Mouse (Mus musculus): ENCODE data around the gene Dguok. TPM values are rescaled to one million over a fixed set of nuclear protein-coding genes. Genes with fewer than 3 reads are reported as not detected.

Dguok gene
- polyA plus RNA-seq, 1 experiment from 2014 or later = 71.9 TPM

DNA sequence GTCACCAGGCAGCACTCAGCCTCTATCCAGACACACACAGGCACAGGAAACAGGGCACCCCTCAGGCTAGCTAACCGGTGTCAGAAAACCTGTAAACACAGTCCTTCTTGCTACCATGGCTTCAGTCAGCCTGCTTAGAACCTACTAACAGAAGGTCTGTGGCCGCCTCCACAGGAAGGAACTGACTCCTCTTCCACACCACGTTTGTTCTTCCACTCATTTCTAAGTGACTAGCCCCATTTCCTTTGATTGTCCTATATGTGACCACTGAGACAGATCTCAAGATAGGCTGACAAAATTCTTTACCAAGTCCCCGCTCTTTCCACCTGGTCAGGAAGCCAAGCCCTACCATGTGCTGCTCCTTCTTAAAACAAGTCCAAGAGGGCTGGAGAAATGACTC lies 57.9 kb downstream of the Dguok start:
- no peak for ATAC-seq
- Histone ChIP-seq H3K4me1 (replicated peaks) (peaks cover 90% of the 10 kb centered on the region), H3K36me3 (peaks cover 26% of the 10 kb centered on the region; the same call in 1 of the 2 replicates), H3K27ac (no peak overlapping the region), H3K4me3 (replicated peaks) (no peak overlapping the region), H3K4me2 (replicated peaks) (no peak overlapping the region), H3K9me3 (no peaks in the 10 kb centered on the region), H3K27me3 (no peaks in the 10 kb centered on the region), H3K9ac (replicated peaks) (no peak overlapping the region)
- WGBS = 89% methylated on average over 4 of the region's 4 CpGs

DNA sequence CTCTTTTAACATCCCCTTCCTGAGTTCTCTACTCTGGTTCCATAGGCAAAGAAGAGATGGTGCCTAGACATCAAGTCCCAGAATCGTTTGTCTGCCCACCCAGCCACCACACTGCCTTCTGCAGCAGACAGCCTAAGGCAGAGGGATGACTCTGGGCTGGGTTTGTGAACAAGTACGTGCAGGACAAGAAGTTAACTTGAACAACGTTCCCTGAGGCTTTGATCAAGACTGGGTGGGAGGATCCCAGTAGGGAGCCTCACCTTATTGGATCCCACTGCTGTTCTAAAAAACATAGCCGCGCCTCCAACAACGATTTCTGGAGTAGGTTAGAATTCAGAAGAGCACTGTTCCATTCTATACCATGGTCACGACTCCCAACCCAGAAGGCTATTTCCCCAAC lies 59.7 kb downstream of the Dguok start:
- Histone ChIP-seq H3K9me3 (no peaks in the 10 kb centered on the region), H3K4me2 (replicated peaks) (no peak overlapping the region), H3K27me3 (no peaks in the 10 kb centered on the region), H3K4me1 (replicated peaks) (peaks cover 91% of the 10 kb centered on the region), H3K9ac (replicated peaks) (no peak overlapping the region), H3K4me3 (replicated peaks) (no peak overlapping the region), H3K27ac (no peak overlapping the region), H3K36me3 (peaks cover 26% of the 10 kb centered on the region; the same call in 1 of the 2 replicates)
- no peak for ATAC-seq
- WGBS = 83% methylated on average over 7 of the region's 7 CpGs

DNA sequence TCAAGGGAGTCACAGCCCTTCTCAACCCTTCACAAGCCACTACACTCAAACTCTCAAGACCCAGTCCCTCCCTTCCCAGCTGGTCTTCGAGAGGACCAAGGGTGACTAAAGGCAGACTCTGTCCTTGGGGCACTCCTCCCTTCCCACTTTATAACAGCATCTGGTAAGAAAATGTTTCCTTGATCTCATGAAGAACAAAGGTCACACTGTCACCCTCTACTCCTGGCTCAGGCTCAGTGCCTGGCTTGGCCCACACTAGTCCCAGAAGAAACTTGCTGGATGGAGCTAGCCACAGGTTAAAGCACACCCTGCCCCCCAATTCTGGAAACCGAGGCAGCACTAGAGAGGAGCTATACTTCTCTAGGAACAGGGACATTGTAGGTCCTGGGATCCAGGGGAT lies 61.0 kb downstream of the Dguok start:
- Histone ChIP-seq H3K36me3 (peaks cover 26% of the 10 kb centered on the region; the same call in 1 of the 2 replicates), H3K4me1 (replicated peaks) (peaks cover 84% of the 10 kb centered on the region), H3K9me3 (no peaks in the 10 kb centered on the region), H3K4me3 (replicated peaks) (no peak overlapping the region), H3K27me3 (no peaks in the 10 kb centered on the region), H3K27ac (no peak overlapping the region), H3K4me2 (replicated peaks) (no peak overlapping the region), H3K9ac (replicated peaks) (no peak overlapping the region)
- no peak for ATAC-seq
- 88% methylated on average over 2 of the region's 2 CpGs for WGBS

DNA sequence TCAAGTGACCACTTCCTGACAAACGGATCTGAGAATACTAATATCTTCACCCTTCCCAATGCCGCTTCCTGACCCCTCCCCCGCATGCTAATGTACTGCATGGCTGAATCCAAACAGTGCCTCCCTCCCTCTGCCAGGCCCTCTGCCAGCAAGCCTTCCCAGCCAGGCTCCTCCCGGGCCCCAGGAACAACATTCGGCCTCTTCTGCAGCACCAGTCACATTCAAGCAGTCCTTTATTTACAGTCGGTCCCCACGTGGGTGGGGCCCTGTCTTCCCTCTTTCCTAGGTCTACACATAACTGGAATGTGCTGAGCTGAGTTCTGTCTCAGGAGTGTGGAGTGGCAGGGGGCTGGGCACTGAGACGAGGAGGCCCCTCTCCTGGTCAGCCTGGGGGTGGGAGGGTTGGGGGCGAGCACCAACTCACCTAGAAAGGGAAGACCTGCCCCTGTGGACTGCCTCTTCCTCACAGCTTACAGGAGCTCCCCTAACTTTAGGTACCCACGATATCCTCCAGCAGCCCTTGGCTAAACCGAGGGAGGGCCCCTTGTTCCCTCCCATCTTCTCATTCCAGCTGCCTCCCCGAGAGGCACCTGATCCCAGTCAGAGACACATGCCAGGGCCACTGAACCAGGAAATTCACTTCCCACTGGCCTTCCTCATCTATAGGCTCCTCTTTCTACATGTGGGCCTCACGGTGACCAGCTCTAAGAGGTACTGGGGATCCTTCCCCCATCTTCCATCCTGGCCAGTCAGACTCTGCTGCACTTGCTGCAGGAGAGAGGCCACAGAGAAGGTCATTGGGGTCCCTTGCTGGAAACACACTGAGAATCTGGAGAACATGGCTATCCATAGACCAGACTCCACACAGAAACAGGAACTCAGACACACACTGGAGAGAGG lies 63.1 kb downstream of the Dguok start:
- H3K4me1 ChIP-seq (replicated peaks) = peaks cover 82% of the 10 kb centered on the region
- no peaks in the 10 kb centered on the region for H3K27me3 ChIP-seq
- 8% methylated on average over 13 of the region's 13 CpGs for WGBS
- H3K4me3 ChIP-seq (replicated peaks) = no peak overlapping the region
- H3K27ac ChIP-seq = peak overlapping the region; percentile 99
- H3K9me3 ChIP-seq = no peaks in the 10 kb centered on the region
- peak overlapping the region; percentile 81 for H3K4me2 ChIP-seq (replicated peaks)
- H3K36me3 ChIP-seq = peaks cover 24% of the 10 kb centered on the region; the same call in 1 of the 2 replicates
- peak; percentile 15 for ATAC-seq
- H3K9ac ChIP-seq (replicated peaks) = peak overlapping the region; percentile 33

DNA sequence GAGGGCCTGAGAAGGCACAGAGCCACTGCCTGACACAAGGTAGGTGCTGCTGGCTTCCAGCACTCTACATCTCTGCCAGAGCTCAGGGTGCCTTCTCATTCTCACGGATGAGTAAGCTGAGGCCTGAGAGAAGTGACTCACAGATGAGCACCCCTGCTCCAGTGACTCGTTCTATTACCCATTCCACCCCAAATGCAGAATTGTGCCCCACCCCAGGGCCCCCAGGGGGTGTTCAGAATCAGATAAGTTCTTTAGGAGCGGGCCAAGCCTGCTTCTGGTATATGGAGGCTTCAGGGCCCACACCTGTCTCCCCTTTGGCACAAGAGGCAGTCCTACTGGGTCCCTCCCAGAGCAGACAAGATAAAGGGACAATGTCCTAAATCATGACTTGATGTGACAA lies 64.1 kb downstream of the Dguok start:
- Histone ChIP-seq H3K4me3 (replicated peaks) (peak overlapping the region; percentile 77; the same call in 1 of the 2 replicates), H3K27me3 (no peaks in the 10 kb centered on the region), H3K4me2 (replicated peaks) (peak overlapping the region; percentile 81), H3K36me3 (peaks cover 18% of the 10 kb centered on the region; the same call in 1 of the 2 replicates), H3K4me1 (replicated peaks) (peaks cover 87% of the 10 kb centered on the region), H3K9me3 (no peaks in the 10 kb centered on the region), H3K27ac (peak overlapping the region; percentile 99), H3K9ac (replicated peaks) (peak overlapping the region; percentile 95)
- 36% methylated on average over 3 of the region's 3 CpGs for WGBS
- ATAC-seq = no peak

DNA sequence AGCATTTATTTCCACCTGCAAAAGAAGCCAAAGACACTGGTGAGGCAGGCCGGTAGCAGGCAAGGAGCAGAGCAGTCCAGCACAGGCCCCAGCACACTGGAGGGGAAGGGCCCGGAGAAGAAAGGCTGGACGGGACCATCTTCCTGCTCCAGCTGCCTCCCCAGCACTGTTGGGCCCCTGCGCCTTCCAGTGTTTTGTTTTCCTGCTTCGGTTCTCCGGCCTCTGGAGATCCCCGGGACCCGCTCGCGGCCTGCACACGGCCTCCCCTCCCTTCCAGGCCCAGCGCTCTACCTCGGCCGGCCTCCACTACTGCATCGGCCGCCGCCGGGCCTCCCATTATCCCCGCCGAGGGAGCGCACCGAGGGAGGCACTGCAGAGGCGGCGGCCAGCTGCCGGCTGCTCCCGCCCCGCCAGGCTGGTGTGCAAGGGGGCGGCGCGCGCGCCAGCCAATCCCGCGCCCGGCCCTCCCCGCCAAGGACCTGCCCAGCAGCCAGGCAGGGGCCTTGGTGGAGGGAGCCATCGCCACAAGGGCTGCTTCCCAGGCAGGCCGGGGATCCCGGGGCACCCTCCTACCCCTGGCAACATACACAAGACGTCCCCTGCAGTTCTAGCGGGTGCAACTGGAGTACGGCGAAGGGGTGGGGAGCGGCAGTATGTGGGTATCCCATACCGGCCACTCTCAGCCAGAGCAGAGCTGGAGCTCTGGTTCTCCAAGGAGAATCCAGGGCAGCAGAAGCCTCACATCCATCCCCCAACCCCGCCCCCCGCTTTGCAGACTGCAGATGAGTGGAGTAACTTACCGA lies 65.3 kb downstream of the Dguok start:
- Histone ChIP-seq H3K9me3 (no peaks in the 10 kb centered on the region), H3K9ac (replicated peaks) (peak overlapping the region; percentile 95), H3K4me3 (replicated peaks) (peak overlapping the region; percentile 77), H3K36me3 (peaks cover 13% of the 10 kb centered on the region; the same call in 1 of the 2 replicates), H3K27me3 (no peaks in the 10 kb centered on the region), H3K27ac (peak overlapping the region; percentile 99), H3K4me2 (replicated peaks) (peak overlapping the region; percentile 81), H3K4me1 (replicated peaks) (peaks cover 91% of the 10 kb centered on the region)
- ATAC-seq = peak; percentile 91
- WGBS = 0% methylated on average over 46 of the region's 48 CpGs

DNA sequence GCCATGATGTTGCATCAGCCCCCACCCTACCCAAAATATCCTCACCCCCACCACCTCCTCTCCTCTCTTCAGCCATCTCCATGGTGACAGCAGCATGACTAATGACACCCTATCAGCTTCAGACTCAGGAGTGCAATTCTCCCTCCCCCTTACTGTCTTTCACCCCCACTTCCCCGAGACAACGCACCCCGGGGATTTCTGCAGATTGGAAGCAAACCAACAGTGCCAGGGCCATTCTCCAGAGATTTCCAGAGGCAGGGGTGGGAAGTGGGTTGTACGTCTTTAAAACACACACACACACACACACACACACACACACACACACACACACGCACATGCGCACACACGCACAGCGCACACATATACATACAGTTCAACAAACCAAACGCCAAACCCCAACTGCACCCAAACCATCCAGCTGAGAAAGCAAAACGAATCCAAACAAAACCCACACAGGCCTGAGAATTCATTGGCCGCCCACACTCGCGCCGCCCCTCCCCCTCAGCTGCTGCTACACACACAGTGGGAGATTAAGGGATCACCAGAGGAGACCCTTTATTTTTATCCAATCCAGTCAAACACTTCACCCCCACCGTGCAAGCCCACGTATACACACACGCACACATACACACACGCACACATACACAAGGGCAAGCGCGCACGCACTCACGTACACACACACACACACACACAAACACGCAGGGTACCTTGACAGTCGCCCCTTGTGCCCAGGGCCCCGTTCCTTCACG lies 66.1 kb downstream of the Dguok start:
- Histone ChIP-seq H3K9ac (replicated peaks) (peak overlapping the region; percentile 95), H3K36me3 (peaks cover 6% of the 10 kb centered on the region; the same call in 1 of the 2 replicates), H3K9me3 (no peaks in the 10 kb centered on the region), H3K27me3 (no peaks in the 10 kb centered on the region), H3K27ac (peak overlapping the region; percentile 99), H3K4me2 (replicated peaks) (peak overlapping the region; percentile 81), H3K4me1 (replicated peaks) (peaks cover 91% of the 10 kb centered on the region), H3K4me3 (replicated peaks) (peak overlapping the region; percentile 77)
- ATAC-seq = peak; percentile 59
- 1% methylated on average over 26 of the region's 26 CpGs for WGBS

DNA sequence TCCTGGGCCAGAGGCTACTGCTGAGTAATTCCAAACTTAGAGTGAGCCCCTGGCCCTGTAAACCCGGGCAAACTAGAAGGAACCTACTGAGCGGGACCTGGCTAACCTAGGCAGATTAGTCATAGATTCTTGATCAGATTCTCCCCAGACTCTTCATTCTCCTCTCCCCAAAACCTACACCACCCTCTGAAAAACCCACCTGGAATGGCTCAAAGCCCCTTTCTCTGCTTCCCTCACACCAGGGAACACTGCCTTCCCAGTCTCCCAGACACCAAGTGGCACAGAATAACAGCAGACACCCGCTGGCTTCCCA lies 66.6 kb downstream of the Dguok start:
- no peak for ATAC-seq
- peak overlapping the region; percentile 99 for H3K27ac ChIP-seq
- H3K4me3 ChIP-seq (replicated peaks) = peak overlapping the region; percentile 77
- 20% methylated on average over 3 of the region's 3 CpGs for WGBS
- H3K9ac ChIP-seq (replicated peaks) = peak overlapping the region; percentile 95
- H3K27me3 ChIP-seq = no peaks in the 10 kb centered on the region
- peaks cover 3% of the 10 kb centered on the region; the same call in 1 of the 2 replicates for H3K36me3 ChIP-seq
- H3K9me3 ChIP-seq = no peaks in the 10 kb centered on the region
- H3K4me1 ChIP-seq (replicated peaks) = peaks cover 91% of the 10 kb centered on the region
- H3K4me2 ChIP-seq (replicated peaks) = peak overlapping the region; percentile 81

DNA sequence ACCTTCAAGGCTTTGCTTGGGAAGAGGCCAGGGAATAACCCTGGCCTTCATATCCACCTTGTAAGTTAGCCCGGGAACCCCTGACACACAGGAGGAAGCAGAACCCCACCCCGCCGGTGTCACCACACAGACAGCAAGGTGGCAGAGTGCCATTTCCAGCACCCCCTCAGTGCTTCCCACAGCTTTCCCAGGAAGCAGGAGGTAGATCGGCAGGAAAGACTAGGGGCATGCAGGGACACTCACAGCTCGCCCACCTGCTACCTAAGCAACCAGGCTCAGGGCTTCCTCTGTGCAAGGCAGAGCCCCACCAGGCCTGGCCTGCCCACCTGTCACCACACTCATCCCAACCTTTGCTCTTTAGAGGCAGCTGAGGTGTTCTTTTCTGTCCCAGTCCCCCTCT lies 67.0 kb downstream of the Dguok start:
- Histone ChIP-seq H3K27ac (peak overlapping the region; percentile 99), H3K27me3 (no peaks in the 10 kb centered on the region), H3K9ac (replicated peaks) (peak overlapping the region; percentile 95), H3K9me3 (no peaks in the 10 kb centered on the region), H3K36me3 (peaks cover 3% of the 10 kb centered on the region; the same call in 1 of the 2 replicates), H3K4me1 (replicated peaks) (peaks cover 91% of the 10 kb centered on the region), H3K4me3 (replicated peaks) (peak overlapping the region; percentile 77), H3K4me2 (replicated peaks) (peak overlapping the region; percentile 81)
- no peak for ATAC-seq
- WGBS = 64% methylated on average over 5 of the region's 5 CpGs

DNA sequence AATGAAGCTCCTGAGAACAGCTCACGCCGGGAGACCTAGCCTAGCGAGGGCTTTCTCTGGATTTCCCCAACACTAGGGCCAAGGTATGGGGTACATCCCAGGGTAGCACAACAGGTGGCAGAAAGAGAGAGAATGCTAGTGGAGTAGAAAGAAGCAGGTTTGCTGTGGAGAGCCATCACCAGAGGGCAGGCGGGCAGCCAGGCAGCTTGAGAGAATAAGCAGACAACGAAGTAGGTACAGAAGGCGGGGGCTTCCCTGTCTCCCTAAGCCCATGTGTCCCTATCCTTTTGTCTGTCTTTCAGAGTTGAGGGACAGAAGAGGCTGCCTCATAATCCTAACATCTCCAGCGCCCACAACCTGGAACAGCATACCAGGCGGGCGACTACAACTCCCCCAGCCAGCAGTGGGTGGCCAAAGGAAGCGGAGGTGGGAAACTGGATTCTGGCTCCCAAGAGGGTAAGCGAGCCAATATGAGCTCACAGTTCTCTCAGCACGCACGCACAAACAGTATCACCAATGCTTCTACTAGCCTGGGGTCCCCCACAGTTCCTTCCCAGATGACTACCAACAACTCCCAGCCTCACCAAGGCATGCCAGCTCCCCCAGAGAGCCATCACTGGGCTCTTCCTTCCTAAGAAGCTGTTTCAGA lies 67.5 kb downstream of the Dguok start:
- Histone ChIP-seq H3K4me3 (replicated peaks) (peak overlapping the region; percentile 77), H3K9me3 (no peaks in the 10 kb centered on the region), H3K27ac (peak overlapping the region; percentile 99), H3K27me3 (no peaks in the 10 kb centered on the region), H3K36me3 (peaks cover 3% of the 10 kb centered on the region; the same call in 1 of the 2 replicates), H3K4me2 (replicated peaks) (peak overlapping the region; percentile 81), H3K9ac (replicated peaks) (peak overlapping the region; percentile 95), H3K4me1 (replicated peaks) (peaks cover 91% of the 10 kb centered on the region)
- no peak for ATAC-seq
- WGBS = 67% methylated on average over 13 of the region's 13 CpGs

DNA sequence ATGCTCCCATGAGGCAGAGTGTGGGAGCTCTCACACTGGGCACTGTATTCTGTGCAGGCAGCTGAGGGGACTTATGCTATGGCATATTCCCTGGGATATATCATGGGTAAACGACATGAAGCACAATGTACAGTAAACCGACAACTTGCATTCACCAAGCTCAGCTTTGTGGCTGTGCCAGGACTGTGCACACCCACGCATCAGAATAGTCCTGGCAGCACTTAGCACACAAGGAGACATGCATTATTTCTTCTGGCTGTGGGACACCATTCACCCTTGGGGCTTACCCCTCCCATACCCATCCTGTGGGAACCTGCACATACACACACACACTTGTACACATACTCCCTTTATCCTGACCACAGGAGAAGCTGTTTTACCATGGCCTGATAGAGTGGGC lies 68.2 kb downstream of the Dguok start:
- H3K36me3 ChIP-seq = peaks cover 7% of the 10 kb centered on the region; the same call in 1 of the 2 replicates
- peak overlapping the region; percentile 81 for H3K4me2 ChIP-seq (replicated peaks)
- WGBS = 85% methylated on average over 3 of the region's 3 CpGs
- ATAC-seq = no peak
- no peaks in the 10 kb centered on the region for H3K27me3 ChIP-seq
- H3K27ac ChIP-seq = no peak overlapping the region
- peak overlapping the region; percentile 77 for H3K4me3 ChIP-seq (replicated peaks)
- peak overlapping the region; percentile 95 for H3K9ac ChIP-seq (replicated peaks)
- peaks cover 91% of the 10 kb centered on the region for H3K4me1 ChIP-seq (replicated peaks)
- no peaks in the 10 kb centered on the region for H3K9me3 ChIP-seq

All from midbrain, embryonic 13.5 days (tissue).